Mouse (Mus musculus) yolk sac, embryonic 10.5 days (tissue): ENCODE measurements around the gene Mospd2.

ENCODE experiments used
- DNase-seq: peaks from one replicate; pipeline ENCODE4 v3.0.0-alpha.2; 2017; ENCODE audit warnings: low spot score

The Mospd2 gene

DNA sequence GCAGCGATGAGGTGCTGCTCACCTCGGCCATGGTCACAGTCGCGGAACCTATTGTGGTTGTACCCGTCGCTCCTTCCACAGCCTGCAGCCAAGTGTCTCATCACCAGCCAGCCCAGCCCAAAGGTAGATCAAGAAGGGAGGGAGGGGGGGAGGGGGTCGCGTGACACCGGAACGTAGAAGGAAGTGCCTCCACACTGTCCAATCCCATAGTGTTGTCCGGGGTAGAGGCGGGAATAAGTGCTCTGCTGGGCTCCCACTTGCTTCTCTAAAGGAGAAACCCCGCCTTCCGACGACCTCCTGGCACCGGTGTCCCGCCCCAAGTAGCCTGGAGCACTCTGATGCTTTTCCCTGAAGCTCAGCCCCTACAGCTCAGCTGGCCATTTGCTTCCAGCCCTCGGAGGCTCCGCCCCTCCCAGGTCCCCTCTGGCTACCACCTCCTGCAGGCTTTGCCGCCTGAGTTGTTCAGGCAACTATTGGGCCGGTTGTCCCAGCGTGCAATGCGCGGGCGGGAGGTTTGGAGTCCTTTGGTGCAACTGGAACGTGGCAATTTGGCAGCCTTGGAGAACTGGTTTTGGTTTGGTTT is at the start of gene Mospd2, which contains the start of gene Fancb:
Mospd2 (minus strand) TSS at position 183 of the 583 bp plus-strand sequence.
Fancb (plus strand) TSS at position 400 of the 583 bp plus-strand sequence.
- peak; percentile 90 for DNase-seq

DNA sequence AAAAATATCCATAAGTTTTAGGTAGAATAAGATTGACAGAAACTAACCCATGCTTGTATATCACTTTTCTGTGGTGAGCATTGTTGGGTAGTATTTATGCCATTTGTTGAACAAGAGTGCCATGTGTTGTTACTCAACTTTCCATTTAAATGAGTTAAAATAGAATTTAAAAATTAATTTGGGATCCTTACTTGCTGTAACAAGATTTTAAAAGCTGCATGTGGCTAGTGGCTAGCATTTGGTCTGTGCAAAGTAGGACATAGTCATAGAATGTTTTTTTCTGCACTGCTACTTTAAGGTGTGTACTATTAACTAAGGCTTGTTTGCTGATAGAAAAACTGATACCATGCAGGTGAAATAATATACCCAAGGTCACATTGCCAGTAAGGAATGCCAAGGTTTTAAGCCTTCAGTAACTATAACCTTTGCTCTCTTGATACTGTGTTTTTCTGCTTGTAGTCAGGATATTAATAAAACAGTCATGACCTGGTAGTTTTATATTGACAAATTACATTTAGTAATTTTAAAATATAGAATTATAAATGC is 24.7 kb upstream of the Mospd2 start, which contains the start of gene Gm17604:
Gm17604 (minus strand) TSS at position 51 of the 546 bp plus-strand sequence.
- no peak for DNase-seq

DNA sequence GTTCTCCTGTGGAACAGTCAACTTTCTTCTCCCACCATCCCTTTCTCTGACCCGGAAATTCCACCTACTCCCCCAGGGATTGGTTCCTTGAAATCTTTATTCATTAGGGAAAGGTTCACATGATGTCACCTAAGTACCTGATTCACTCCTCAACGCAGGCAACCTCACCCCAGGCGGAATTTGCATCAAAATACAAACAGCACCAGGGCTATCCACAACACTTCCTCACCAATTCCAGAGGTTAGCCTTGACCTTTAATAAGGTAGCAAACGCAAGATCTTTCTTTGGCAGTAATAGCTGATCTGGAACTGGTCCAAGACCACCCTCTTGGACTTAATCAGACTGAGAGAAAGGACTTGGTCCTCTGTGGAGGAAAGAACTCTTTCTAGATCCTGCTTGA is 23.0 kb upstream of the Mospd2 start:
- DNase-seq, result no peak

DNA sequence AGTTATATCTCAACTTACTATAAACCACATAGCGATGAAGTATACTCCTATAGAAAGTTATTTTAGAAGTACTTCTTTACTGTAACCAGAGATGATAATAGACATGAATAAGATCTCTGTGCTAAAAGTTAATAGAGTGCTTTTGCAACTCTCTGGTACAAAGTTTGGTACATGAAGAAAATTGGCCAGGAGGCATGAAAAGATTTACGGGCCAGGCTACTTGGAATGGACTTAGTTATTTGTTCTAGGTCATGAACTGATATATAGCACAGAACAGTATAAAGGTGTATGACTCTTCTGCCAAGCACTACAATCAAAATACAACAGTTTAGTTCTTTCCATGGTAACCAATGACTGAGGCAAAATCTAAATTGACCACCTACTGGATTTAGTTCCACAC is 1.3 kb downstream of the Mospd2 start:
- no peak for DNase-seq

DNA sequence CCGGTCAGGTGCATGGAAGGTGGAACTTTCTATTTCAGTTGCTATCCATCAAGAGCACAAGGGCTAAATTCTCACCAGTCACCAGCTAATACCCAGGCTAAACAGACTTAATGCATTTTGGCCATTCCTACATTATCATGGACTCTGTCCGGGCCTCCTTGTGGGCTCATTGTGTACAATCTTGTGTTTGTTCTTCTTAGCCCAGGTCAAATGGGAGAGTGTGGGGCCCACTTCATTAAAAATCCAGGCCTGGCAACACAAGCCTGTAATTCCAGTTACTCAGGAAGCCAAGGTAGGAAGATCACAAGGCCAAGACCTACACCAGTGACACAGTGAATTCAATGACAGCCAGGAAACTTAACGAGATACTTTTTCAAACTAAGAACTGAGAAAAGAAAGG is 9.0 kb downstream of the Mospd2 start:
- no peak for DNase-seq

DNA sequence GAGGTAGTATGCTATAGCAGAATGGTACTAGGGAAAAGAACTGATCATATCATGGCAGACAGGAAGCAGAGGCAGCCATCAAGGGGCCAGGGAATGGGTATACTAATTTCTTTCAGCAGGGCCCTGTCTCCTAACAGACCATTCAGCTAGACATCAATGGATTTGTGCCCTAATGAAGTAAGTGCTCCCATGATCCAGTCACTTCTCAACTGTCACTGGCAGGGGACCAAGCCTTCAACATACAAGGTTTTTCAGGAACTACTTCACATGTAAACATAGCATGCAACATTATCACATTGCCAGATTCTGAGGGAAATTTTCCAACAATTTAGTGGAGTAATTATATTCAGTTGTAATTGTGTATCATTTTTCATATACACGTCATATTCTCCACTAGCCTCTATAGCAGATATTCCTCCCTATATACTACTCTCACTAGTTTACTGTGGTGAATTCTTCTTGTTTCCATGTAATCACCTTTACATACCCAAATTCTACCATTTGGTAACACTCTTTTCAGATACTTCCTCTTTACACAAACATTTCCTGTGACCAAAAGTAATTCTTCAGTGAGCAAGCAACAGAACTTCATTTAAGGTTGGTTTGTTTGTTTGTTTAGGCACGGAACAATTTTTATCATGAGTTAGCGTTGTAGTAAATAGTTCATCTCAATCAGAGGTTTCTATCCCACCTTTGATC is 14.3 kb downstream of the Mospd2 start:
- DNase-seq, result no peak

DNA sequence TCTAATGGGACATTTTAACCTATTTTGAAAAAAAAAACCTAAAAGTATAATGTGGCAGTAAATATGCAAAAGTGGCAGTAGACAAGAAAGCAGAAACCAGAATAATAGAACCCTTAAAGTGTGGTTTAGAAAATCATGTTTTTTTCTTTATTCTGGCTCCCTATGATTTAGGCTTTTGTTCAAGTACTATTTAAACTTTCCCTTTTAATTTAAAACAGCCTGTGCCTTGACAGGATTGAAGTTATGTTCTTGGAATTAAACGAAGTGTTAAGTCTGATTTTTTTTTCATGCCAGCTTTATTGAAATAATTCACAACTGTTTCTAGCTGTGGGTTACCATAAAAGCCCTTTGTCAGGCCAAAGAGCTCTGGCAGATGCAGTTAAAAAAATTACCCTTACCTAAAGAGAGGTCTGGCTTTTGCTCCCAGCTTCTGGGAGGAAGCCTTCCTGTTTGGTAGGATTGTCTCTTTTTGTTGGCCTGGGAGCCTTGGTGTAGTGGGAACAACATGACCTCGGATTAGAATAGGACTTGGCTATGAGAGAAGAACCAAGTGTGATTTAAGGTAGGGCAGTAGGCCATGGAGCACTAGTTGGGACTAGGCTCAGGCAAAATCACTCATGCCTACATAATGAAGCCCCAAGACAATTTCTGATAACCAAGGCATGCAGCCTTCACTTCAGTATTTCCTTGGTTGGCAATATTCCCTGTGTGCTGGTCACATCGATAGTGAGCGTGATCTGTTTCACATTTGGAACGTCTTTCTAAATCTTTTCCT is 27.4 kb downstream of the Mospd2 start:
- DNase-seq, result no peak

DNA sequence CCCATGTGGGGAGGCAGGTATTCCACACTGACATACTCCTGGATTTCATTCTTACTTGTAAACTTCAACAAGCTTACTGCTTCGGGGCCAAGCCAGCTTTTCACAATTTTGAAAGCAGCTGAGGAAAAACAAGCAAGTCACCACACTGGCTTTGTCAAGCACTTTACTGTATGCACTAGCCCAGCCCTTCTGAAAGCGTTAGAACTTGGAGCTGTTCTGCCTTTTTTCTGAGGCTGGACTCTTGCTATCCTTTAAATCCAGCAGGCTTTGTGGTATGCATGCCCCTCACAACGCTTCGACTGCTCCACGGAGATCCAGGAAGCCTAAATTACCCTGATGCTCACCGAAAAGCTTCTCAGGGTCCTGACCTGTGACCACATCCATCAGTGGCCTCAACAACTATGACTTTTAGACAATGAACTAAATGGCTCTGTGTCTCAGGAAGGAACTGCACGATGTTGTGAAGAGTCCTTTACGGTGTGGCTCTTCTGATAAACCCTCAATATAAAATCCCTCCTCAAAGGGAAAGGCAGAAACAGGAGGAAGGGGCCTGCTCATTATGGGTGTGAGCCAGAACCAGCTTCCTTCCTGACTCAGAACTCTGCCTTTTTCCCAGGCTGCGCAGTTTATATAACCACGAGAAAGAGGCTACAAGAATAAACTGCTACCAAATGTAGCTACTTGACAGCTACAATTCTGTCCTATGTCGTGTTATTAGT is 28.2 kb downstream of the Mospd2 start:
- DNase-seq, result no peak

DNA sequence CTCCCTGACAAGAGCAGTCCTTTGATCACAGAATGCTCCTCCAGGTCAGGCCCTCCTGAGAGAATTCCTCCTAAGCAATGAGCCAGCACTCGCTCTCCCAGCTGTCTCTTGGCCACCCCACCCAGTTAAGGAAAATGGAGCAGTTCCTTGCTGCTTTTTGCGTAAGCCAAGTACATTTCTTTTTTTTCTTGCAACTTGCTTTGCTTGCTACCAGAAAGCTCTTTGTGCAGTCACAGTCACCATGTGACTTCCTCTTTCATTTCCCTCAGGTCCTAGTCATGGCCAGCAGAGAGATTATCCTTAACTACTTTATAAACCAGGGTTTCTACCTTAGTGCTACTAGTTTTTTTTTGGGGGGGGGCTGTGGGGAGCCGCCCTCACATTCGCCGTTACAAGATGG is 38.6 kb downstream of the Mospd2 start:
- DNase-seq, result no peak

DNA sequence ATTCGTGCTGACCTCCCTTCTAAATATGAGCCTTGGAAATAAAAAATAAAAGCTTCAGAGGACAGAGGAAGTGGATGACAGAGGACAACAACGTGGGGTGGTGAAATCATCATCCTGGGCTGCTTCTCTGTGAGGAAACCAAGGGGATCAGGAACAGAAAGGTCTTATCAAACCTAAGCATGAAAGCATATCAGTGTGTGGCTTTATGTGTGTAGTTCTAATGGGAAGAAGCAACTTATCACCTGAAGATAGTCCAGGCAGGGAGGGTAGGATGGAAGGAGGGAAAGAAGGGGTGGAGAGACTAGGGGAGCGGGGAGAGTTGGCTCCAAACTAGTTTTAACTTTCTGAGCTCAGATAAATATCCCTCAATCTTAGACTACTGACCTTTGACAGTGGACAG is 67.2 kb downstream of the Mospd2 start:
- DNase-seq, result no peak

DNA sequence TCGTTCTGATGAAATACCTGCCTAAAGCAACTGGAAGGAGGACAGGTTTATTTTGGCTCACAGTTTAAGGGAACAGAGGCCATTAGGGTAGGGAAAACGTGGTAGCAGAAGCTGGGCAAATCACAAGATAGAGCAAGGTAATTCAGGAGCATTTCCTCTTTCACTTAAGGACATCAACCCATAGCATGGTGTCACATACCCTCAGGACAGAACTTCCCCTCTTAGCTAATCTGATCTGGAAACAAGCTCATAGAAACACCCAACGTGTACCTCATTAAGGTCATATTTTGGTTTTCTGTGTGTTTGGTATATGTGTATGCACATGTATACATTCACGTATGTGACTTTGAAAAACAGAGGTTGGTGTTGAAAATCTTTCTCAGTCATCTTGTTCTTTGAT is 68.0 kb downstream of the Mospd2 start:
- no peak for DNase-seq

DNA sequence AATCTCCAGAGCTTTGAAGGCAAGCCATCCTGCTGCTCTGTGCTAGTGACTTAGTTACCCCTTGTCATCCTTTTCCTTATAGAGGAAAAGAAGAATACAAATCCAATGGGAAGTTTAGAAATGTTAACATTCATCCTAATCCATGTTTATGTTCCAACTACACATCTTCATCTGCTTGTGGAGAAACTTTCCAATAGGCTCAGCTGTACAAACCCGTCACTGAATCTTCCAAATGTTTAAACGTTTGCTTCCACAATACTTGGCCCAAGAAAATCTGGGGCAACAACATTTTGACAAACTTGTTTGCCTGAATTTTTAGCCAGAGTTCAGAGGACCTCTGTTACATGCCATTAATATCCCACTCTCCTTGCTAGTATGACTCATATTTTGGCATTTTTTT is 78.3 kb downstream of the Mospd2 start:
- no peak for DNase-seq

DNA sequence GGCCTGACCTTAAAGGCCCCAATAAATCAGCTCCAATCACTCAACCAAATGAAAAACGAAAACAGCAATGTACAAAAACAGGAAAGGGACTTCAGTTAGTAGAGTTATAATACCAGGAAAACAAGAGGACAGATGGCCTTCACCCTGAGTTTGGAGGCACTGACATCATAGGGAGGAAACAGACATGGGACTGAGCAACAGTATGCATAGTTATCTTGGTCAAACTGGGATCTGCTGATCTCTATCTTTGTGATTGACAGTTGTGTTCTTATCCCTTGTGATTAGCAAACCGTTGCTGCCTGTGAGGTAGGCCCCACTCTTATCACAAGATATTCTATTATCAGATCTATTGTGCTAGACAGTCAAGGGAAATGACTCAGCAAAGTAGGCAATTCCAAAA is 80.4 kb downstream of the Mospd2 start:
- no peak for DNase-seq

DNA sequence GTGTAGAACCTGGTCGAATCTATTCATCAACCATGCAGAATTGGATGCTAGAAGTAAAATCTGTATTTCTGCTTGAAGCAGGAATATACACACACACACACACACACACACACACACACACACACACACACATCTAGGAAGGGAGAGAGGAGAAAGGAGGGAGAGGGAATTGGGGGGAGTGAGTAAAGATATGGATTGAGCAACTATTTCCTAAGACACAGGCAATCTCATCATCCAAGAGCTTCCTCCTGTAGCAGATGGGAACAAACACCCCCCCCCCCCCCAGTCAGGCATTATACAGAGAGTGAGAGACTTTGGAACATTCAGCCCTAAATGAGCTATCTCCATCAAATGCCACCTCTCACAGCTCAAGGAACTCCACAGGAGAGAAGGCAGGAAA is 93.9 kb downstream of the Mospd2 start:
- DNase-seq, result no peak
